Mouse (Mus musculus) E14TG2a.4 (cell line): ENCODE data around the gene Fut4.
A peak's percentile ranks its signal among the peaks of the same experiment; 100 is the strongest.

ENCODE experiments used
- H3K27me3 ChIP-seq: 2 replicates; pipeline ENCODE4 v1.6.1; 2014; ENCODE audit warnings: low read length, control low read depth; ENCODE audit not compliant: insufficient read depth
- H3K36me3 ChIP-seq: 2 replicates; pipeline ENCODE4 v1.6.1; 2014; ENCODE audit warnings: low read length, control low read depth; ENCODE audit not compliant: insufficient read depth
- H3K4me1 ChIP-seq: replicated peaks from 2 replicates; pipeline ENCODE4 v1.6.1; 2014; ENCODE audit warnings: low read depth, low read length, control low read depth
- H3K4me3 ChIP-seq: replicated peaks from 2 replicates; pipeline ENCODE4 v1.5.1; 2014; ENCODE audit warnings: mild to moderate bottlenecking, low read length
- H3K9me3 ChIP-seq: 2 replicates; pipeline ENCODE4 v1.6.1; 2014; ENCODE audit warnings: low read length, control low read depth
- CTCF ChIP-seq: conservative IDR thresholded peaks from 2 replicates; pipeline ENCODE4 v1.5.1; 2014; ENCODE audit warnings: low read length
- NANOG ChIP-seq: IDR thresholded peaks from 2 replicates; pipeline ENCODE4 v1.6.1; 2014; ENCODE audit warnings: borderline replicate concordance, low read length, mixed read lengths
- POU5F1 ChIP-seq: IDR thresholded peaks from 2 replicates; pipeline ENCODE4 v1.6.1; 2014; ENCODE audit warnings: low read length, borderline replicate concordance

Gene Fut4

GRCm38 (mm10) chr9:14730941-14731541, 21.2 kb downstream of the Fut4 start:
- H3K9me3 ChIP-seq, result no peaks in the 10 kb centered on the region
- 0 out of 2 replicates have a peak, but pooled peaks cover 4% of the 10 kb centered on the region for H3K36me3 ChIP-seq
- H3K4me1 ChIP-seq, result peaks cover 27% of the 10 kb centered on the region
- H3K4me3 ChIP-seq, result peak overlapping the region; percentile 51
- TF ChIP-seq NANOG (no peak), POU5F1 (no peak), CTCF (no peak)
- peaks cover 6% of the 10 kb centered on the region; the same call in 1 of the 2 replicates for H3K27me3 ChIP-seq

- Histone ChIP-seq H3K4me1 (peaks cover 27% of the 10 kb centered on the region), H3K4me3 (no peak overlapping the region), H3K27me3 (peaks cover 4% of the 10 kb centered on the region; the same call in 1 of the 2 replicates), H3K9me3 (no peaks in the 10 kb centered on the region), H3K36me3 (0 out of 2 replicates have a peak, but pooled peaks cover 4% of the 10 kb centered on the region)
- TF ChIP-seq NANOG (no peak), CTCF (no peak), POU5F1 (no peak)
Measured at GRCm38 (mm10) chr9:14728365-14728764, 23.8 kb downstream of the Fut4 start.

GRCm38 (mm10) chr9:14726629-14727028, 25.6 kb downstream of the Fut4 start:
- TF ChIP-seq POU5F1, result no peak
- no peak for TF ChIP-seq CTCF
- TF ChIP-seq NANOG, result no peak
- Histone ChIP-seq H3K4me3 (no peak overlapping the region), H3K9me3 (no peaks in the 10 kb centered on the region), H3K4me1 (peaks cover 25% of the 10 kb centered on the region), H3K27me3 (no peaks in the 10 kb centered on the region; the same call in 1 of the 2 replicates), H3K36me3 (0 out of 2 replicates have a peak, but pooled peaks cover 4% of the 10 kb centered on the region)

- Histone ChIP-seq H3K9me3 (no peaks in the 10 kb centered on the region), H3K27me3 (no peaks in the 10 kb centered on the region; the same call in 1 of the 2 replicates), H3K4me3 (no peak overlapping the region), H3K4me1 (peaks cover 18% of the 10 kb centered on the region), H3K36me3 (0 out of 2 replicates have a peak, but pooled peaks cover 4% of the 10 kb centered on the region)
- TF ChIP-seq POU5F1, result no peak
- TF ChIP-seq CTCF, result no peak
- no peak for TF ChIP-seq NANOG
Measured at GRCm38 (mm10) chr9:14726005-14726404, 26.2 kb downstream of the Fut4 start.

- Histone ChIP-seq H3K27me3 (no peaks in the 10 kb centered on the region; the same call in 1 of the 2 replicates), H3K36me3 (0 out of 2 replicates have a peak, but pooled peaks cover 4% of the 10 kb centered on the region), H3K9me3 (no peaks in the 10 kb centered on the region), H3K4me3 (no peak overlapping the region), H3K4me1 (peaks cover 7% of the 10 kb centered on the region; the same call in 1 of the 2 replicates)
- TF ChIP-seq CTCF, result no peak
- no peak for TF ChIP-seq NANOG
- TF ChIP-seq POU5F1, result no peak
Measured at GRCm38 (mm10) chr9:14724755-14725420, 27.3 kb downstream of the Fut4 start.

- Histone ChIP-seq H3K9me3 (no peaks in the 10 kb centered on the region), H3K27me3 (no peaks in the 10 kb centered on the region; the same call in 1 of the 2 replicates), H3K36me3 (0 out of 2 replicates have a peak, but pooled peaks cover 2% of the 10 kb centered on the region), H3K4me3 (no peak overlapping the region), H3K4me1 (peaks cover 3% of the 10 kb centered on the region; the same call in 1 of the 2 replicates)
- TF ChIP-seq CTCF, result no peak
- TF ChIP-seq NANOG, result no peak
- no peak for TF ChIP-seq POU5F1
Measured at GRCm38 (mm10) chr9:14721610-14722009, 30.6 kb downstream of the Fut4 start.

GRCm38 (mm10) chr9:14720384-14720783, 31.8 kb downstream of the Fut4 start:
- TF ChIP-seq POU5F1, result no peak
- TF ChIP-seq CTCF, result no peak
- no peak for TF ChIP-seq NANOG
- H3K4me3 ChIP-seq, result no peak overlapping the region

GRCm38 (mm10) chr9:14718332-14718691, 33.9 kb downstream of the Fut4 start:
- no peaks in the 10 kb centered on the region for H3K27me3 ChIP-seq
- no peak overlapping the region for H3K4me3 ChIP-seq
- no peaks in the 10 kb centered on the region for H3K36me3 ChIP-seq
- no peak for TF ChIP-seq POU5F1
- no peak for TF ChIP-seq CTCF
- TF ChIP-seq NANOG, result no peak
- H3K4me1 ChIP-seq, result peaks cover 6% of the 10 kb centered on the region; the same call in 1 of the 2 replicates
- H3K9me3 ChIP-seq, result no peaks in the 10 kb centered on the region

More at GRCm38 (mm10) chr9:14720384-14720783, 31.8 kb downstream of the Fut4 start:
- Histone ChIP-seq H3K4me1 (peaks cover 6% of the 10 kb centered on the region; the same call in 1 of the 2 replicates), H3K36me3 (no peaks in the 10 kb centered on the region), H3K27me3 (no peaks in the 10 kb centered on the region), H3K9me3 (no peaks in the 10 kb centered on the region)
